Mouse (Mus musculus): ENCODE results near the gene Ntm. TPM values are rescaled to one million over a fixed set of nuclear protein-coding genes. Genes with fewer than 3 reads are reported as not detected.

Gene Ntm
- not detected for total RNA-seq (2023)

DNA sequence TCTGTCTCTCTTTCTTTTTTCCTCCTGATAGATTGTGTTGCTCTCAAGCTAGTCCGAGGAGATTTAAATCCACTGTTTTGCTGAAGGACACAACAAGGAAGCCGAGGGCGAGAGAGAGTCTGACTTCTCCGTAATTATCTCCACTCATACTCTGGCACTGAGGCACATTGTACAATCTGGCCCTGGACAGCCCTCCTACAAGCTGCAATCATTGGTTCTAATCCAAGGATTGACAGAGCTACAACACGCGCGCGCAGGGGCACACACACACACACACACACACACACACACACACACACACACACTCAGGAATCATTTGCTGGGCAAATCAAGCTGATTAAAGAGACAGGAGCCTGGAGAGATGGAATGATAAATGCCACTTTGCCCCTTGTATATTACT lies at the start of gene Ntm:
TSS of gene Ntm (minus strand) at position 164 of the 400 bp plus-strand sequence.

Measured in CD4-positive naive resting alpha-beta T cell, adult 57 days (primary cell).